Mouse (Mus musculus) C2C12 (cell line): ENCODE results near the gene Slfn14.

Source experiments
- CEBPB ChIP-seq: IDR thresholded peaks from one replicate; pipeline ENCODE4 v1.6.1; 2011; ENCODE audit warnings: low read depth, mild to moderate bottlenecking, control low read depth, moderate library complexity
- CTCF ChIP-seq: IDR thresholded peaks from one replicate; pipeline ENCODE4 v1.5.1; 2011; ENCODE audit not compliant: control insufficient read depth, insufficient read depth, insufficient read length
- MAX ChIP-seq: IDR thresholded peaks from one replicate; pipeline ENCODE4 v1.6.1; 2011; ENCODE audit warnings: mild to moderate bottlenecking, control low read depth
- MYOD1 ChIP-seq: IDR thresholded peaks from one replicate; pipeline ENCODE4 v1.6.1; 2011; ENCODE audit warnings: low read depth; ENCODE audit not compliant: control insufficient read depth, insufficient read length

DNA sequence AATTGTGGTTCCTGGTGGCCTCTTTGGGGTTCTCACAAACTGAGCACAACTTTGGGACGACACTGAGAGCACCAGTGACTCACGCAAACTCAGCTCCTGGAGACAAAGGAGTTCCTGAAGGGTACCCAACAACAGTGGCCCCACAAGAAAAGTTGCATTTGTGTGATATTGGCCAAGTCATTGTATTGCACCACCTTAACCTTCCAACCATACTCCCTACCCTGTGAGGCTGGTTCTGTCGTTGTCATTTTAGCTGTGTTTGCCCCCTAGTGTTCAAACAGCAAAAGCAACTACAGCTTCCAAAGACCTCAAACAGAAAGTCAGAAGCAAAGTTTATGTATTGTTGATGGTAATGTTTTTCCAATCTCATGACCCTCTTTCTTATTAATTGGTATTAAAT lies 23.4 kb downstream of the Slfn14 start:
- TF ChIP-seq CEBPB, result no peak
- no peak for TF ChIP-seq CTCF
- TF ChIP-seq MAX, result no peak
- TF ChIP-seq MYOD1, result no peak
